Mouse (Mus musculus) heart, embryonic 15.5 days (tissue): Measurements from ENCODE around the gene Rgcc. TPM values are rescaled to one million over a fixed set of nuclear protein-coding genes. Genes with fewer than 3 reads are reported as not detected.

ENCODE experiments used
- ATAC-seq: fragments of 200-750 bp; cut with Nextera tagmentation; replicated peaks from 2 replicates; pipeline ENCODE4 v1.8.0; 2017; ENCODE audit warnings: low read depth, moderate TSS enrichment; ENCODE audit not compliant: insufficient number of reproducible peaks, insufficient read depth, low FRiP score
- H3K27ac ChIP-seq: fragments of 300-500 bp; sonication (generic); 2 replicates; pipeline ENCODE4 v1.5.1; 2015; ENCODE audit warnings: mild to moderate bottlenecking, inconsistent platforms
- H3K27me3 ChIP-seq: fragments of 300-500 bp; sonication (generic); 2 replicates; pipeline ENCODE4 v1.6.1; 2015; ENCODE audit warnings: inconsistent platforms
- H3K36me3 ChIP-seq: fragments of 300-500 bp; sonication (generic); 2 replicates; pipeline ENCODE4 v1.6.1; 2015; ENCODE audit warnings: mild to moderate bottlenecking, inconsistent platforms
- H3K4me1 ChIP-seq: fragments of 300-500 bp; sonication (generic); replicated peaks from 2 replicates; pipeline ENCODE4 v1.6.1; 2015; ENCODE audit warnings: inconsistent platforms
- H3K4me2 ChIP-seq: fragments of 300-500 bp; sonication (generic); 2 replicates; pipeline ENCODE4 v1.6.1; 2015; ENCODE audit warnings: inconsistent platforms, mild to moderate bottlenecking, moderate library complexity
- H3K4me3 ChIP-seq: fragments of 300-500 bp; sonication (generic); 2 replicates; pipeline ENCODE4 v1.5.1; 2015; ENCODE audit warnings: mild to moderate bottlenecking, inconsistent platforms
- H3K9ac ChIP-seq: fragments of 300-500 bp; sonication (generic); 2 replicates; pipeline ENCODE4 v1.6.1; 2015; ENCODE audit warnings: mild to moderate bottlenecking, inconsistent platforms
- H3K9me3 ChIP-seq: fragments of 300-500 bp; sonication (generic); replicated peaks from 2 replicates; pipeline ENCODE4 v1.6.1; 2016; ENCODE audit warnings: inconsistent platforms
- WGBS: fragments of 180-500 bp; shearing (Covaris S2); methylation state at CpG from one replicate; pipeline ENCODE4 v1.1.7; 2015; ENCODE audit warnings: mixed read lengths; 5-methylcytosine and 5-hydroxymethylcytosine counted together
- polyA plus RNA-seq: library from polyadenylated mRNA; unstranded; fragments of >200 nt; fragmentation: Nextera tagmentation; extraction: Ambion mirVana; gene quantifications from 2 replicates; pipeline ENCODE4 v1.2.1, GENCODE M21; 2015

Rgcc gene
- polyA plus RNA-seq, 1 experiment from 2014 or later: 23.8 TPM

DNA sequence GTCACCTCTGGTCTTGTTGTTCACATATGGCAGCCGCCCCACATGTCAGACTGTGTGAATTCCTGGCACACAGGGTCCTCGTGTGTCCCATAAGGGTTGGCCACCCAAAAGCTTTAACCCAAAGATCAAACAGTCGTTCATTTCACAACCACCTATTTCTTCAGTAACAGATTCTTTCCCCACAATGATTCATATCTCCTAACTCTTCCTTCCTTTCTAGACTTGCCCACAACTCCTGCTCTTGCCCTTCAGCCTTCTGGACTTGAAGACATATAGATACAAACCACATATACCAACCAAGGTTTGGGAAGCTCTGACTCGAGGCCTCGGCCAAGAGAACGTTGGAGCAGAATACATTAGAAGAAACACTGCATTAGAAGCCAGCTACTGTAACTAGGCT lies 35.7 kb downstream of the Rgcc start:
- Histone ChIP-seq H3K9ac (no peak overlapping the region), H3K4me3 (no peak overlapping the region), H3K36me3 (no peaks in the 10 kb centered on the region), H3K9me3 (0 out of 2 replicates have a peak, but pooled peaks cover 6% of the 10 kb centered on the region), H3K4me2 (no peak overlapping the region), H3K27me3 (no peaks in the 10 kb centered on the region), H3K27ac (no peak overlapping the region), H3K4me1 (peaks cover 6% of the 10 kb centered on the region)
- ATAC-seq: no peak
- 82% methylated on average over 6 of the region's 6 CpGs for WGBS

DNA sequence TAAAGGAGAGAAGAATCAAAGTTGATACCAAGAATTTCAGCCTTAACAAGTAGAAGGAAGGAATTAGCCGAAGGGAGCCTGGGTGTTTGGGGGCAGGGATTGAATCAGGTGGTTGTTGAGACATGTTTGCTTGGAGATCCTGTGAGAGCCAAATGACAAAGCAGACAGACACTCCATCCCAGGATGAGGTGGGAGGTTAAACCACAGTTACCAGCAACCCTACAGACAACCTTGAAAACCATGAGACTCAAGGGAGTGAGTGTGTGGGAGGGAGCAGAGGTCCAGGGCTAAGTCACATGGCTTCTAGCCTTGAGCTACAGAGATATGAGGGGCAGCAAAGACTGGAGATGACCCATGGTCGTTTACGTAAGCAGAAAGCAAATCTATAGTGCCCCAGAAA lies 38.1 kb downstream of the Rgcc start:
- ATAC-seq: no peak
- no peaks in the 10 kb centered on the region for H3K27me3 ChIP-seq
- WGBS: 77% methylated on average over 3 of the region's 3 CpGs

DNA sequence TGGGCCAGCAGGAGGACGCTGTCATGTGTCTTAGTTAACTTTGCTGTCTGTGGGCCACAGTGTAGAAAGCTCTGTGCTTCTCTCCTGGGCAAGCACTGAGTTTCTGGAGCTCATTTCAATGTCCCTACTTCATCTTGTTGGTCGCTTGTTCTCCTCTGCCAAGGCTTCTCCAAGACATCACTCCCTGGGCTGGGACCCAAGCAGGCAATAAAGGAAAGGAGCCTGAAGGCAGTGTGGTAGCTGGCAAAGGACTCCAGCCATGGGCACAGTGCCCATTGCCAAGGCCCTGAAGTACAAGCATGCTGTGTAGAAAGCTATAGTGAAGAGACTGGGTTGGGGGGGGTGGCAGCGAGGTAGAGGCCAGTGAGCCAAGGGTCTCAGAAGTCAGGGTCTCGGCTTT lies 38.8 kb downstream of the Rgcc start:
- no peak overlapping the region for H3K4me2 ChIP-seq
- no peaks in the 10 kb centered on the region for H3K27me3 ChIP-seq
- WGBS: 83% methylated on average over 4 of the region's 4 CpGs
- no peaks in the 10 kb centered on the region for H3K36me3 ChIP-seq
- no peak for ATAC-seq
- H3K4me3 ChIP-seq: no peak overlapping the region
- no peaks in the 10 kb centered on the region for H3K9me3 ChIP-seq
- no peak overlapping the region for H3K9ac ChIP-seq
- H3K27ac ChIP-seq: no peak overlapping the region
- H3K4me1 ChIP-seq: no peaks in the 10 kb centered on the region

More for the DNA sequence above, 38.1 kb downstream of the Rgcc start:
- H3K9me3 ChIP-seq: no peaks in the 10 kb centered on the region
- H3K4me1 ChIP-seq: no peaks in the 10 kb centered on the region
- H3K4me2 ChIP-seq: no peak overlapping the region
- H3K27ac ChIP-seq: no peak overlapping the region
- no peak overlapping the region for H3K4me3 ChIP-seq
- H3K9ac ChIP-seq: no peak overlapping the region
- no peaks in the 10 kb centered on the region for H3K36me3 ChIP-seq

DNA sequence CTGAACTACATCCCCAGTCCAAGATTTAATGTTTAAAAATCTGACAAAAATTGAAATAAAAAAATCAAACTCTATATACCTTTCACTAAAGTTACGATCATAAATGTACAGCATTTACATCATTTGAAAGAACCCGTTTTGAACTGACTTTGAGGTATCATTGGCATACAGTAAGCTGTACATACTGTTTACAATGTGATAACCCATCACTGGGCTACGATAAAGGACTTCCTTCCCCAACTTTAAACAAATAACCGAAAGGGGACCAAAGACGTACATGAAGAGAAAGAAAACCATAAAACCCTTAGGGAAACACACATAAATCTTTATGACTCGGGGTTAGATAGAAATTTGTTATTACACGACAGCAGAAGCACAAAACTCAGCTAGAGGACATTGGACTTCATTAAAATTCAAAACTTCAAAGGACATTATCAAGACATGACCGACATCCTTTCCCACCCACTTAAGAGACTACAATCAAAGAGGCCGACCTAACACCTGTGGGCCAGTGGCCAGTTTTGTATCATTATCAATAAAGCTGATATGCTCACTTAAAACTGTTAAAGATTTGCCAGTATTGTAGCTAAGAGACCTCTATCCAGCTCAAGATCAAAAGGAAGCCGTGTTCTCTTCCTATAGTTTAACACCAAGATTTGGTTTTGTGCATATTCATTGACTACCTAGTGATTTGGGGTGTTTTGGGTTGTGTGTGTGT lies 42.2 kb downstream of the Rgcc start:
- 68% methylated on average over 10 of the region's 10 CpGs for WGBS
- Histone ChIP-seq H3K27ac (no peak overlapping the region), H3K36me3 (no peaks in the 10 kb centered on the region), H3K4me3 (no peak overlapping the region), H3K9me3 (no peaks in the 10 kb centered on the region), H3K4me2 (no peak overlapping the region), H3K4me1 (no peaks in the 10 kb centered on the region), H3K9ac (no peak overlapping the region), H3K27me3 (no peaks in the 10 kb centered on the region)
- ATAC-seq: no peak

DNA sequence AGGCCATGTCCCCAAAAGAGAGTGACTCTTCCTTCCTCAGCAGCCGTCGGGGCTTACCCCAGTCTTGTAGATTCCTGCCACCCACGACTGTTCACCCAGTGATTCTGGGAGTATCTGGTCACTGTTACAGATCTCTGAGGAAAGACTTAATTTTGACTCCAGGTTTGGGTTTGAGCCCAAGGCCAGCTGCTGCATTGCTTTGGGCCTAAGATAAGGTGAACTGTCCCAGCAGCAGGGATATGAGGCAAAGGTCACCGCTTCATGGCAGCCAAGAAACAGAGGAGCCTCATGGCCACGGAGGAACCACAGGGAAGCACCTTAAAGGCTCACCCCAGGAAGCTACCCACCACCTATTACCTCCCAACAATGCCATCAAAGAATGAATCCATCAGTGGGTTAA lies 44.8 kb downstream of the Rgcc start:
- ATAC-seq: no peak
- Histone ChIP-seq H3K4me2 (no peak overlapping the region), H3K4me3 (no peak overlapping the region), H3K4me1 (no peaks in the 10 kb centered on the region), H3K9me3 (no peaks in the 10 kb centered on the region), H3K9ac (no peak overlapping the region), H3K27ac (no peak overlapping the region), H3K27me3 (no peaks in the 10 kb centered on the region), H3K36me3 (no peaks in the 10 kb centered on the region)
- 84% methylated on average over 5 of the region's 5 CpGs for WGBS

DNA sequence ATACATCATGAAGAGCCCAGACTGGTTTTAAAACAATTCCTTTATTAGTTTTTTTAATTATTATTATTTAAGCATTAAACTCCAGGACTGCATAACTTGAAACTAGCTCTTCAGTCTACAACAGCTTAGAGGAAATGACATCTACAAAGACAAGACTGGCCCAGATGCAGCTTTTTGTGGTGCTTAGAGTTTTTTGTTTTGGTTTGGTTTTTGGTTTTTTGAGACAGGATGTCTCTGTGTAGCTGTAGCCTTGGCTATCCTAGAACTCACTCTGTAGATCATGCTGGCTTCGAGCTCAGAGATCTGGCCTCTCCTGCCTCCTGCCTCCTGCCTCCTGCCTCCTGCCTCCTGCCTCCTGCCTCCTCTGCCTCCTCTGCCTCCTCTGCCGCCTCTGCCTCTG lies 45.7 kb downstream of the Rgcc start:
- 70% methylated on average over 2 of the region's 2 CpGs for WGBS
- no peak overlapping the region for H3K4me3 ChIP-seq
- ATAC-seq: no peak
- no peak overlapping the region for H3K9ac ChIP-seq
- H3K36me3 ChIP-seq: no peaks in the 10 kb centered on the region
- no peak overlapping the region for H3K27ac ChIP-seq
- H3K4me2 ChIP-seq: no peak overlapping the region
- H3K9me3 ChIP-seq: no peaks in the 10 kb centered on the region
- no peaks in the 10 kb centered on the region for H3K27me3 ChIP-seq
- no peaks in the 10 kb centered on the region for H3K4me1 ChIP-seq

DNA sequence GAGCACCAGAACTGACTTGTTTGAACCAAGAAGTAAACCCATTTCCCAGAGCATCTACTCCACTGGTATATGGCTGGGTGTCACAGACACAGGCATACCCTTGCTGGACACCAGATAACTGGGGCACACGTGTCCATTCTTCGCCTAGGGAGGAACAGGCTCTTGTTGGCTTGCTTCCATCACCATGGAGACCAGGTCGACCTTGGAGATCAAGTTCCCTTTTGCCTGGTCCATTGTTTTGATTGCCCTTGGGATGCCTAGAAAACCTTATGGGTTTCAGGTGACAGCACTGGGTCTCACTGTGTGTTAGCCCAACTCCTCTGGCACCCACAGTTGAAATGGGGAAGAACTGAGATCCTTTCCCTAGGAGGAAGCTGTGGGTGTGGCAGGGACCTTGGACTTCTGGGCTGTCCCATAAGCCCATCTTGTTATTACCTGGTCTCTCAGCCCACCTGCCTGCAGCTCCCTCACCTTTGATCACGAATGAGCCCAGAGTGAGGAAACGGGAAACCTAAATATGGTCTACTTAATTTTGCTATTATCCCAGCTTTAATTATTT lies 49.6 kb downstream of the Rgcc start:
- H3K9me3 ChIP-seq: no peaks in the 10 kb centered on the region
- ATAC-seq: no peak
- no peak overlapping the region for H3K4me2 ChIP-seq
- H3K36me3 ChIP-seq: no peaks in the 10 kb centered on the region
- no peak overlapping the region for H3K27ac ChIP-seq
- peaks cover 7% of the 10 kb centered on the region; the same call in 1 of the 2 replicates for H3K27me3 ChIP-seq
- no peak overlapping the region for H3K4me3 ChIP-seq
- H3K9ac ChIP-seq: no peak overlapping the region
- 72% methylated on average over 5 of the region's 5 CpGs for WGBS
- peaks cover 9% of the 10 kb centered on the region for H3K4me1 ChIP-seq

DNA sequence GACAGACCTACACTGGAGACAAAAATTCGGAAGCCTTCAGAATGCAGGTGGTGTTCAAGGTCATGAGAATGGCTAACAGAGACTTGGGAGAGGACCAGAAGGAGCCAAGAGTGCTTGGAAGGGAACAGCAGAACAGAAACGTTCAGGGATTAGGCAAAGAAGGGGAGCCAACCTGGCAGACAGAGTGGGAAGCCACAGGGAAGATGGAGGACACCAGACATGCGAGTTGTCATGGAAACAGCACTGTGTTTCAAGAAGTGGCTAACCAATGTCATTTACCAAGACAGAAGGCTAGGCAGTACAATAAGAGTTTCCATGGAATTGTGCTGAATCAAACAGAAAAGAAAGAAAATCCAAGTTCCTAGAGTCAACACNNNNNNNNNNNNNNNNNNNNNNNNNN lies 56.9 kb downstream of the Rgcc start:
- peaks cover 3% of the 10 kb centered on the region; the same call in 1 of the 2 replicates for H3K9me3 ChIP-seq
- no peak for ATAC-seq
- H3K36me3 ChIP-seq: no peaks in the 10 kb centered on the region
- H3K27ac ChIP-seq: no peak overlapping the region
- H3K4me2 ChIP-seq: no peak overlapping the region
- H3K9ac ChIP-seq: no peak overlapping the region
- 56% methylated on average over 3 of the region's 3 CpGs for WGBS
- peaks cover 7% of the 10 kb centered on the region; the same call in 1 of the 2 replicates for H3K27me3 ChIP-seq
- peaks cover 16% of the 10 kb centered on the region for H3K4me1 ChIP-seq
- no peak overlapping the region for H3K4me3 ChIP-seq

DNA sequence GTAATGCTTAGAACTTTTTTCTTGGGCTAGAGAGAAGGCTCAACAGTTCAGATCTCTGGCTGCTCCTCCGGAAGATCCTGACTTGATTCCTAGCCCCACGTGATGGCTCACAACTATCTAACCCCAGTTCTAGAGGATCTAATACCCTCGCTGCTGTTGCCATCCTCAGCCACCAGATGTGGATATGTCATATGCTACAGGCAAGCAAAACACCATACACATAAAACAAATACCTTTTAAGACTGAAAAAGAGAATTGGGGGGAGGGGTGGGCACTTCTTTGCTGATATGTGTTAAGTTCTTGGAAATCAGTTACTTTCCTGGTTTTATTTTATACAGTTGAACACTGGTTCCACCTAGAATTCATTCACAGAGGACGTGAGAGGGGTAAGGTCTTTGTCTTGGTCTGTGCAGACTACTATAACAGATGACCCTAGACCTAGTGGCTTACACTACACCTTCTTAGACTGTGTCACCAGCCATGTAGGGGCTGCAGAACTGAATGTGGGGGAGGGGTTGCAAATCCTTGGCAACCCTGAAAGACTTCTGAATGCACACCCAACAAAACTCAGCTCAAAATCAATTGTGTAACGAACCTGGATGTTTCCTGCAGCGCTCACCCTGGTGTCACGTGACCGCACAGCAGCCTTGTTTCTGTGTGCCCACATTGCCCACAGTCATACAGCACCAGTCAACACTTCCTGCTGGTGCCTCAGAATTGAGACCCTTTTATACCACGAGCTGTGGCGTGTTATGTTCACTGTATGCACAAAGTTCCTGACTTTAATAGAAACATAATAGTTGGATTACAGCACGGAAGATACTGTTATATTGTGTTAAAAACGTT lies 58.2 kb downstream of the Rgcc start:
- WGBS: 77% methylated on average over 12 of the region's 12 CpGs
- H3K27me3 ChIP-seq: peaks cover 7% of the 10 kb centered on the region; the same call in 1 of the 2 replicates
- H3K9me3 ChIP-seq: peaks cover 3% of the 10 kb centered on the region; the same call in 1 of the 2 replicates
- H3K9ac ChIP-seq: no peak overlapping the region
- no peaks in the 10 kb centered on the region for H3K36me3 ChIP-seq
- no peak overlapping the region for H3K4me3 ChIP-seq
- no peak for ATAC-seq
- H3K4me2 ChIP-seq: no peak overlapping the region
- peaks cover 14% of the 10 kb centered on the region for H3K4me1 ChIP-seq
- no peak overlapping the region for H3K27ac ChIP-seq

DNA sequence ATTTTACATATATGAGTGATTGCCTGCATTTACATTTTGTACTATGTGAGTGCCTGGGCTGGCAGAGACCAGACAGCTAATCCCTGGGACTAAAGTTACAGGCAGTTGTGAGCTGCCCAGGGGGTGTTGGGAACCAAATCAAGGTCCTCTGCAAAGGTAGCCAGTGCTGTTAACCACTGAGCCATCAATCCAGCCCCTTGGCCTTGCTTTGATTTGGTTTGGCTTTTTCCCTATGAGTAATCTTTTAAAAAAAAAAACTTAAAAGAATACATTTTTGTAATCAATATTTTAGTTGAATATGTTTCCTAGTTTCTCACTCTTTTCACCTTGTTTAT lies 59.1 kb downstream of the Rgcc start:
- Histone ChIP-seq H3K4me1 (peaks cover 14% of the 10 kb centered on the region), H3K9ac (no peak overlapping the region), H3K9me3 (peaks cover 3% of the 10 kb centered on the region; the same call in 1 of the 2 replicates), H3K27ac (no peak overlapping the region), H3K4me2 (no peak overlapping the region), H3K27me3 (peaks cover 7% of the 10 kb centered on the region; the same call in 1 of the 2 replicates), H3K36me3 (no peaks in the 10 kb centered on the region), H3K4me3 (no peak overlapping the region)
- ATAC-seq: no peak

DNA sequence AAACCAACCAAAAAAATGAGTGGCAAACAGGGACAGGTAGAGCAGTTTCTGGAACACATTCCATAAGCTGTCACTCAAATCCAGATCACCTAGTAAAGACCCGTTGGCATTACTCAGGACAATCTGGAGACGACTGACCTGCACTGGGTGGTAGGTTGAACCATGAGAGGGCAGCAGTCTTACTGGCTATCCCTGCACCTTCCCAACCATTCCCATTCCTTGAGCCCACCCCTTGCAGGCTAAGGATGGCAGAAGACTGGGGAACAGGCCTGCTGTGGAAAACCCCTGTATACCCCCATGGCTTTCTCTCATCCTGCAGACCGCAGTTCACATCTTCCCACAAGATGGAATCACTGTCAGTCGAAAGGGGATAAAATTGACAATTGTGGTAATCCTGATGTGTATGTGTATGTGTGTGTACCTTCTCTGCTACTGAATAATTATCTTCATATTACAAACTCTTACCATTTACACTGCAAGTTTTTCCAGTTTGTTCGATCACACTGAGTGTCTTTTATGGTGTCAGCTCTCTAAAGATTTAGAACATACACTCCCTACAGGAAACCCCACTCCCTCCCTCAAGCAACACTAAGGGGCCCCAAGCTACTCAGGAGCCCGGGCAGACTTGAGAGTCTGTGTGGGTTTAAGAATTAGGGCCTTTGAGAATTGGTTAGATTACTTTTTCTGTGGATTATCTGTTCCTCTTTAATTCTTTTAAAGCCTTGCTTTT lies 59.6 kb downstream of the Rgcc start:
- H3K4me3 ChIP-seq: no peak overlapping the region
- no peak overlapping the region for H3K9ac ChIP-seq
- no peaks in the 10 kb centered on the region for H3K36me3 ChIP-seq
- H3K4me2 ChIP-seq: no peak overlapping the region
- peaks cover 3% of the 10 kb centered on the region; the same call in 1 of the 2 replicates for H3K9me3 ChIP-seq
- H3K27me3 ChIP-seq: 0 out of 2 replicates have a peak, but pooled peaks cover 2% of the 10 kb centered on the region
- H3K4me1 ChIP-seq: peaks cover 14% of the 10 kb centered on the region
- ATAC-seq: no peak
- WGBS: 71% methylated on average over 6 of the region's 6 CpGs
- no peak overlapping the region for H3K27ac ChIP-seq
